Mouse (Mus musculus): Measurements from ENCODE around the gene Dll1.

The Dll1 gene

GRCm38 (mm10) chr17:15327106-15327505, 49.6 kb downstream of the Dll1 start:
- DNase-seq (ENCODE audit: low read depth), result peak; percentile 8

GRCm38 (mm10) chr17:15325976-15326842, 50.5 kb downstream of the Dll1 start:
- no peak for DNase-seq (ENCODE audit: low read depth)

GRCm38 (mm10) chr17:15323191-15323834, 53.4 kb downstream of the Dll1 start:
- DNase-seq (ENCODE audit: low read depth), result no peak

Measured in 416B (cell line).